Mouse (Mus musculus) MEL (cell line): ENCODE data around the gene Hacd2. TPM values are rescaled to one million over a fixed set of nuclear protein-coding genes. Genes with fewer than 3 reads are reported as not detected.

Experiments
- DNase-seq: peaks from one replicate; pipeline ENCODE4 v3.0.0; 2011; ENCODE audit warnings: low read depth, low spot score
- H3K27ac ChIP-seq: 2 replicates; pipeline ENCODE4 v1.5.1; 2012; ENCODE audit warnings: low read depth, mild to moderate bottlenecking, control low read depth, low read length, moderate library complexity; ENCODE audit not compliant: control insufficient read depth
- H3K27me3 ChIP-seq, 2 experiments: fragments of 150-350 bp in 1 of 2; sonication (generic) in 1 of 2; 2 replicates each; pipeline ENCODE4 v1.6.1; 2012; ENCODE audit warnings: low read length in 2 of 2, mild to moderate bottlenecking in 2 of 2, improper control_type of control experiment in 1 of 2, moderate library complexity in 1 of 2; ENCODE audit not compliant: insufficient read depth in 2 of 2, control insufficient read depth in 1 of 2
- H3K36me3 ChIP-seq, 2 experiments: 2 replicates each; pipeline ENCODE4 v1.6.1; 2012 to 2014; ENCODE audit warnings: low read length in 2 of 2, improper control_type of control experiment in 1 of 2, inconsistent platforms in 1 of 2, mild to moderate bottlenecking in 1 of 2; ENCODE audit not compliant: insufficient read depth in 2 of 2, control insufficient read depth in 1 of 2
- H3K4me1 ChIP-seq, 2 experiments: fragments of 150-350 bp in 1 of 2; sonication (generic) in 1 of 2; 2 replicates each; pipeline ENCODE4 v1.6.1; 2012; ENCODE audit warnings: low read length in 2 of 2, improper control_type of control experiment in 1 of 2, mild to moderate bottlenecking in 1 of 2; ENCODE audit not compliant: insufficient read depth in 2 of 2, control insufficient read depth in 1 of 2
- H3K4me3 ChIP-seq, 2 experiments: fragments of 150-350 bp in 1 of 2; sonication (generic) in 1 of 2; 2 replicates each; pipeline ENCODE4 v1.5.1; 2012; ENCODE audit warnings: low read depth in 2 of 2, low read length in 2 of 2, mild to moderate bottlenecking in 2 of 2, moderate library complexity in 2 of 2, control low read depth in 1 of 2, improper control_type of control experiment in 1 of 2; ENCODE audit not compliant: control insufficient read depth in 1 of 2, insufficient read depth in 1 of 2
- H3K79me2 ChIP-seq: 2 replicates; pipeline ENCODE4 v1.6.1; 2012; ENCODE audit warnings: mild to moderate bottlenecking, low read length, moderate library complexity; ENCODE audit not compliant: control insufficient read depth, poor library complexity, insufficient read depth
- H3K9ac ChIP-seq: 2 replicates; pipeline ENCODE4 v1.6.1; 2012; ENCODE audit warnings: low read depth, mild to moderate bottlenecking, control low read depth, low read length, moderate library complexity; ENCODE audit not compliant: control insufficient read depth, poor library complexity, severe bottlenecking
- H3K9me3 ChIP-seq: fragments of 150-350 bp; sonication (generic); replicated peaks from 2 replicates; pipeline ENCODE4 v1.6.1; 2012; ENCODE audit warnings: mild to moderate bottlenecking, low read length, improper control_type of control experiment, moderate library complexity; ENCODE audit not compliant: insufficient read depth
- CHD1 ChIP-seq: IDR thresholded peaks from 2 replicates; pipeline ENCODE4 v1.6.1; 2012; ENCODE audit warnings: low read depth, mild to moderate bottlenecking, inconsistent platforms, low read length, improper control_type of control experiment
- CHD2 ChIP-seq: IDR thresholded peaks from 2 replicates; pipeline ENCODE4 v1.6.1; 2011; ENCODE audit warnings: low read length, improper control_type of control experiment
- CTCF ChIP-seq, 3 experiments: IDR thresholded peaks in 2 of 3; conservative IDR thresholded peaks in 1 of 3; 2 replicates each; pipeline ENCODE4 v1.5.1; 2011 to 2012; ENCODE audit warnings: low read length in 3 of 3, low read depth in 2 of 3, mild to moderate bottlenecking in 2 of 3, improper control_type of control experiment in 1 of 3, inconsistent platforms in 1 of 3, mixed read lengths in 1 of 3, moderate library complexity in 1 of 3; ENCODE audit not compliant: control insufficient read depth in 1 of 3, insufficient read depth in 1 of 3, poor library complexity in 1 of 3, severe bottlenecking in 1 of 3
- E2F4 ChIP-seq: IDR thresholded peaks from 2 replicates; pipeline ENCODE4 v1.6.1; 2011; ENCODE audit warnings: low read depth, low read length, improper control_type of control experiment, borderline replicate concordance
- ELF1 ChIP-seq: IDR thresholded peaks from 2 replicates; pipeline ENCODE4 v1.6.1; 2014; ENCODE audit warnings: low read depth, mild to moderate bottlenecking, inconsistent platforms, low read length, improper control_type of control experiment, moderate library complexity
- GABPA ChIP-seq: IDR thresholded peaks from 2 replicates; pipeline ENCODE4 v1.6.1; 2012; ENCODE audit warnings: low read depth, mild to moderate bottlenecking, inconsistent platforms, low read length, improper control_type of control experiment, moderate library complexity
- GATA1 ChIP-seq: IDR thresholded peaks from 2 replicates; pipeline ENCODE4 v1.6.1; 2011; ENCODE audit warnings: low read depth, low read length, improper control_type of control experiment
- JUND ChIP-seq: IDR thresholded peaks from 2 replicates; pipeline ENCODE4 v1.6.1; 2011; ENCODE audit warnings: low read depth, mild to moderate bottlenecking, improper control_type of control experiment, low read length
- MAFK ChIP-seq: IDR thresholded peaks from 2 replicates; pipeline ENCODE4 v1.6.1; 2011; ENCODE audit warnings: low read depth, mild to moderate bottlenecking, low read length, improper control_type of control experiment, borderline replicate concordance
- MAX ChIP-seq: IDR thresholded peaks from 2 replicates; pipeline ENCODE4 v1.6.1; 2011; ENCODE audit warnings: low read length, improper control_type of control experiment
- MEF2A ChIP-seq: IDR thresholded peaks from 2 replicates; pipeline ENCODE4 v1.6.1; 2014; ENCODE audit warnings: low read depth, mild to moderate bottlenecking, inconsistent platforms, low read length, improper control_type of control experiment; ENCODE audit not compliant: poor library complexity, insufficient replicate concordance, severe bottlenecking; ENCODE audit errors: extremely low read depth
- MXI1 ChIP-seq: IDR thresholded peaks from 2 replicates; pipeline ENCODE4 v1.6.1; 2011; ENCODE audit warnings: mild to moderate bottlenecking, low read depth, low read length, improper control_type of control experiment
- MYC ChIP-seq: IDR thresholded peaks from 2 replicates; pipeline ENCODE4 v1.6.1; 2011; ENCODE audit warnings: low read depth, mild to moderate bottlenecking, low read length, improper control_type of control experiment, moderate library complexity
- NELFE ChIP-seq: IDR thresholded peaks from 2 replicates; pipeline ENCODE4 v1.6.1; 2011; ENCODE audit warnings: low read depth, low read length, improper control_type of control experiment
- NRF1 ChIP-seq: IDR thresholded peaks from 2 replicates; pipeline ENCODE4 v1.6.1; 2014; ENCODE audit warnings: low read depth, mild to moderate bottlenecking, inconsistent platforms, low read length, improper control_type of control experiment, moderate library complexity; ENCODE audit not compliant: poor library complexity, insufficient read depth, severe bottlenecking
- POLR2A ChIP-seq, 2 experiments: IDR thresholded peaks; 2 replicates each; pipeline ENCODE4 v1.6.1; 2011 to 2012; ENCODE audit warnings: low read length in 2 of 2, mild to moderate bottlenecking in 2 of 2, control low read depth in 1 of 2, improper control_type of control experiment in 1 of 2, low read depth in 1 of 2, moderate library complexity in 1 of 2; ENCODE audit not compliant: control insufficient read depth in 1 of 2, insufficient read depth in 1 of 2, poor library complexity in 1 of 2
- POLR2AphosphoS2 ChIP-seq: IDR thresholded peaks from 2 replicates; pipeline ENCODE4 v1.6.1; 2011; ENCODE audit warnings: low read length, improper control_type of control experiment
- POLR2AphosphoS5 ChIP-seq: IDR thresholded peaks from 2 replicates; pipeline ENCODE4 v1.6.1; 2012; ENCODE audit warnings: low read depth, borderline replicate concordance, mild to moderate bottlenecking, inconsistent platforms, low read length, moderate library complexity, mixed read lengths
- RCOR1 ChIP-seq: IDR thresholded peaks from 2 replicates; pipeline ENCODE4 v1.6.1; 2012; ENCODE audit warnings: low read depth, mild to moderate bottlenecking, inconsistent platforms, low read length, improper control_type of control experiment
- SIN3A ChIP-seq: IDR thresholded peaks from 2 replicates; pipeline ENCODE4 v1.6.1; 2012; ENCODE audit warnings: low read length, improper control_type of control experiment, inconsistent platforms
- TAL1 ChIP-seq: IDR thresholded peaks from 2 replicates; pipeline ENCODE4 v1.6.1; 2012; ENCODE audit warnings: mild to moderate bottlenecking, inconsistent platforms, low read length, moderate library complexity, mixed read lengths
- TBP ChIP-seq: IDR thresholded peaks from 2 replicates; pipeline ENCODE4 v1.8.0; 2011; ENCODE audit warnings: low read depth, low read length, improper control_type of control experiment
- TCF12 ChIP-seq: IDR thresholded peaks from 2 replicates; pipeline ENCODE4 v1.6.1; 2014; ENCODE audit warnings: low read depth, mild to moderate bottlenecking, inconsistent platforms, low read length, improper control_type of control experiment, moderate library complexity
- UBTF ChIP-seq: IDR thresholded peaks from 2 replicates; pipeline ENCODE4 v1.6.1; 2012; ENCODE audit warnings: low read depth, mild to moderate bottlenecking, inconsistent platforms, low read length, improper control_type of control experiment, moderate library complexity, borderline replicate concordance; ENCODE audit not compliant: insufficient read depth
- USF1 ChIP-seq: IDR thresholded peaks from 2 replicates; pipeline ENCODE4 v1.6.1; 2014; ENCODE audit warnings: low read depth, mild to moderate bottlenecking, inconsistent platforms, low read length, improper control_type of control experiment, moderate library complexity
- USF2 ChIP-seq, 2 experiments: IDR thresholded peaks; 2 replicates each; pipeline ENCODE4 v1.6.1; 2011 to 2012; ENCODE audit warnings: improper control_type of control experiment in 2 of 2, low read length in 2 of 2, borderline replicate concordance in 1 of 2, inconsistent platforms in 1 of 2, low read depth in 1 of 2, mild to moderate bottlenecking in 1 of 2; ENCODE audit not compliant: insufficient read depth in 1 of 2
- ZKSCAN1 ChIP-seq: IDR thresholded peaks from 2 replicates; pipeline ENCODE4 v1.6.1; 2012; ENCODE audit warnings: low read depth, mild to moderate bottlenecking, inconsistent platforms, low read length, improper control_type of control experiment, moderate library complexity
- ZMIZ1 ChIP-seq: IDR thresholded peaks from 2 replicates; pipeline ENCODE4 v1.6.1; 2012; ENCODE audit warnings: low read depth, mild to moderate bottlenecking, inconsistent platforms, low read length, improper control_type of control experiment, moderate library complexity
- ZNF384 ChIP-seq: IDR thresholded peaks from 2 replicates; pipeline ENCODE4 v1.6.1; 2012; ENCODE audit warnings: low read depth, mild to moderate bottlenecking, inconsistent platforms, low read length, improper control_type of control experiment
- polyA plus RNA-seq, 2 experiments: library from polyadenylated mRNA; stranded (reverse) in 1 of 2; unstranded in 1 of 2; fragments of >175 nt in 1 of 2; fragments of >200 nt in 1 of 2; gene quantifications; 2 replicates each; pipeline versions ENCODE4 v1.2.1 to v1.2.4; 2012; ENCODE audit warnings: low replicate concordance in 2 of 2, low read depth in 1 of 2; ENCODE audit not compliant: insufficient read length in 2 of 2, insufficient read depth in 1 of 2, missing spikeins in 1 of 2
- total RNA-seq: library from RNA; depleted of rRNA; stranded (reverse); fragments of 300-350 nt; gene quantifications from 2 replicates; pipeline ENCODE4 v1.2.3, GENCODE M21; 2012

Gene Hacd2
- total and polyA plus RNA-seq, 3 experiments: 16.9 to 40.3 TPM; not detected in 1

DNA sequence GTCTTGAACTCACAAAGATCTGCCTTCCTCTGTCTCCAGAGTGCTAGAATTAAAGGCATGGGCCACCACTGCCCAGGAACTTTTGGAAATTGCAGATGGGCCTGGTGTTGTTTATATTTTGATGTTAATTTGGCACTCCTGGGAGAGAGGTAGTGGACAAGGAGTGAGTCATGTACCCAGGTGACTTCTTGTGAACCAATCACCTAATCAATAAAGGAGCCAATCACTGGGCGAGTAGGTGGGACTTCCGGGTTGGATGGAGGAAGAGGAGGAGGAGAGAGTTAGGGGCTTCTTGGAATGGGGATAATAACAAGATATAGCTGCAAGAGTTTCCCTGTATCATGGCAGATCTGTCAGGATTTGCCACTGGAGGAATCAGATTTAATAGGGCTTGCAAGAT, 8.7 kb upstream of the Hacd2 start:
- no peak overlapping the region for H3K9ac ChIP-seq
- no peaks in the 10 kb centered on the region for H3K79me2 ChIP-seq
- H3K36me3 ChIP-seq: no peaks in the 10 kb centered on the region

DNA sequence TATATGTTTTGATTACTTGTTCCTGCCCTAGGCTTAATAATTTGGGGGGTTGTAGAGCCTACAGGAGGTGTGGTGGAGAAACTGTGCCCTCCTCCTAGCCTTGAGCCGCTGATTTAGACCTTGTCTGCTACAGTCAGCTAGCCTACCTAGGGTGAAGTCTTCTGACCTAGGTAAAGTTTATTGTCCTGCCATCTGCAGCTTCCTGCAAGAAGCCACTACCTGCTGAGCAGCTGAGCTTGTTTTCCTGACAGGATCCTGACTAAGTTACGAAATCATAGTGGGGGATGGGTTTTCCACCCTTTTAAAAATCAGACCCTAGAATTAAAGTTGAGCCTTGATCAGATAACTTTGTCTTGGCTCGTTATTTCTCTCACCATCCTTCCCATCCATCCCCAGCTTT, 5.7 kb upstream of the Hacd2 start:
- no peak overlapping the region for H3K4me3 ChIP-seq
- no peak overlapping the region for H3K27ac ChIP-seq
- H3K4me1 ChIP-seq: no peaks in the 10 kb centered on the region
- no peaks in the 10 kb centered on the region for H3K9me3 ChIP-seq
- no peak overlapping the region for H3K9ac ChIP-seq
- DNase-seq: no peak
- no peaks in the 10 kb centered on the region for H3K79me2 ChIP-seq
- TF ChIP-seq NRF1 (no peak), SIN3A (no peak), MAX (no peak), TCF12 (no peak), POLR2AphosphoS2 (no peak), ELF1 (no peak), USF1 (no peak), TAL1 (no peak), ZKSCAN1 (no peak), POLR2AphosphoS5 (no peak), CHD2 (no peak), JUND (no peak), ZMIZ1 (no peak), MYC (no peak), MAFK (no peak), USF2 (IDR thresholded peaks at IDR 0.05; ENCODE audit: borderline replicate concordance in 1 of 2, insufficient read depth in 1 of 2, low read depth in 1 of 2, low read length in 2 of 2) (no peak)
- H3K36me3 ChIP-seq: no peaks in the 10 kb centered on the region
- H3K27me3 ChIP-seq: no peaks in the 10 kb centered on the region; a peak in 1 of 4 replicates

More for the DNA sequence above, 8.7 kb upstream of the Hacd2 start:
- no peaks in the 10 kb centered on the region for H3K4me1 ChIP-seq
- no peak overlapping the region for H3K27ac ChIP-seq
- no peak for TF ChIP-seq MEF2A
- no peak for TF ChIP-seq E2F4
- TF ChIP-seq CHD1: no peak
- TF ChIP-seq JUND: no peak
- TF ChIP-seq RCOR1: no peak
- TF ChIP-seq GATA1: no peak
- no peak for TF ChIP-seq POLR2A (IDR thresholded peaks at IDR 0.05; ENCODE audit: control insufficient read depth in 1 of 2, insufficient read depth in 1 of 2, low read depth in 1 of 2, low read length in 2 of 2, poor library complexity in 1 of 2)
- TF ChIP-seq UBTF: no peak
- no peak for TF ChIP-seq ZMIZ1
- TF ChIP-seq ZNF384: no peak
- no peak for TF ChIP-seq NRF1
- no peak for TF ChIP-seq TBP
- no peak for TF ChIP-seq GABPA
- TF ChIP-seq CTCF (IDR thresholded peaks at IDR 0.05 in 2 of 3, conservative IDR thresholded peaks at IDR 0.05 in 1 of 3; ENCODE audit: control insufficient read depth in 1 of 3, insufficient read depth in 1 of 3, low read depth in 2 of 3, low read length in 3 of 3, poor library complexity in 1 of 3, severe bottlenecking in 1 of 3): no peak
- TF ChIP-seq MXI1: no peak
- TF ChIP-seq NELFE: no peak
- TF ChIP-seq MYC: no peak
- TF ChIP-seq TCF12: no peak
- no peaks in the 10 kb centered on the region; a peak in 2 of 4 replicates for H3K27me3 ChIP-seq
- H3K4me3 ChIP-seq: no peak overlapping the region
- no peaks in the 10 kb centered on the region for H3K9me3 ChIP-seq
- no peak for DNase-seq
